Mouse (Mus musculus): ENCODE results near the gene Arhgap21.

Gene Arhgap21

GRCm38 (mm10) chr2:20968441-20969200 is at the start of gene Arhgap21:
TSS of gene Arhgap21 (minus strand) at chr2:20968881.
- DNase-seq (ENCODE audit: inconsistent age in 2 of 2, low spot score in 1 of 2) = peak; percentile 89 to 95

GRCm38 (mm10) chr2:21016589-21016988 is 47.9 kb upstream of the Arhgap21 start:
- DNase-seq (ENCODE audit: inconsistent age in 2 of 2, low spot score in 1 of 2) = no peak

GRCm38 (mm10) chr2:21010806-21011397 is 42.2 kb upstream of the Arhgap21 start:
- no peak for DNase-seq (ENCODE audit: inconsistent age in 2 of 2, low spot score in 1 of 2)

- no peak for DNase-seq (ENCODE audit: inconsistent age in 2 of 2, low spot score in 1 of 2)
These were observed 41.5 kb upstream of the Arhgap21 start for GRCm38 (mm10) chr2:21010219-21010618.

- no peak for DNase-seq (ENCODE audit: inconsistent age in 2 of 2, low spot score in 1 of 2)
These were observed 40.8 kb upstream of the Arhgap21 start for GRCm38 (mm10) chr2:21009258-21010140.

GRCm38 (mm10) chr2:21002538-21002937 is 33.9 kb upstream of the Arhgap21 start:
- no peak for DNase-seq (ENCODE audit: inconsistent age in 2 of 2, low spot score in 1 of 2)

GRCm38 (mm10) chr2:21001156-21001555 is 32.5 kb upstream of the Arhgap21 start:
- DNase-seq (ENCODE audit: inconsistent age in 2 of 2, low spot score in 1 of 2) = no peak

GRCm38 (mm10) chr2:20995547-20995946 is 26.9 kb upstream of the Arhgap21 start:
- DNase-seq (ENCODE audit: inconsistent age in 2 of 2, low spot score in 1 of 2) = no peak

GRCm38 (mm10) chr2:20991508-20991907 is 22.8 kb upstream of the Arhgap21 start:
- no peak for DNase-seq (ENCODE audit: inconsistent age in 2 of 2, low spot score in 1 of 2)

- no peak for DNase-seq (ENCODE audit: inconsistent age in 2 of 2, low spot score in 1 of 2)
These were observed 22.2 kb upstream of the Arhgap21 start for GRCm38 (mm10) chr2:20990907-20991306.

- DNase-seq (ENCODE audit: inconsistent age in 2 of 2, low spot score in 1 of 2) = no peak
These were observed 21.4 kb upstream of the Arhgap21 start for GRCm38 (mm10) chr2:20990056-20990455.

- DNase-seq (ENCODE audit: inconsistent age in 2 of 2, low spot score in 1 of 2) = no peak
These were observed 19.1 kb upstream of the Arhgap21 start for GRCm38 (mm10) chr2:20987822-20988221.

- DNase-seq (ENCODE audit: inconsistent age in 2 of 2, low spot score in 1 of 2) = no peak
These were observed 10.0 kb upstream of the Arhgap21 start for GRCm38 (mm10) chr2:20978726-20979125.

- no peak for DNase-seq (ENCODE audit: inconsistent age in 2 of 2, low spot score in 1 of 2)
These were observed 8.4 kb upstream of the Arhgap21 start for GRCm38 (mm10) chr2:20977051-20977450.

- no peak for DNase-seq (ENCODE audit: inconsistent age in 2 of 2, low spot score in 1 of 2)
These were observed 4.8 kb upstream of the Arhgap21 start for GRCm38 (mm10) chr2:20973513-20973912.

GRCm38 (mm10) chr2:20972180-20972579 is 3.5 kb upstream of the Arhgap21 start:
- no peak for DNase-seq (ENCODE audit: inconsistent age in 2 of 2, low spot score in 1 of 2)

GRCm38 (mm10) chr2:20971628-20972027 is 2.9 kb upstream of the Arhgap21 start:
- DNase-seq (ENCODE audit: inconsistent age in 2 of 2, low spot score in 1 of 2) = no peak

GRCm38 (mm10) chr2:20969201-20970200 is 820 bp upstream of the Arhgap21 start:
- DNase-seq (ENCODE audit: inconsistent age in 2 of 2, low spot score in 1 of 2) = peak; percentile 96 to 98

GRCm38 (mm10) chr2:20967646-20968351 is 882 bp downstream of the Arhgap21 start:
- DNase-seq (ENCODE audit: inconsistent age in 2 of 2, low spot score in 1 of 2) = peak in 1 of 2 experiments; percentile 48

Measured in adrenal gland, adult (tissue).